Mouse (Mus musculus) frontal cortex, postnatal 14 days (tissue): ENCODE measurements around the gene Fxyd3.

ENCODE experiments used
- DNase-seq, 2 experiments: peaks; one replicate each; pipeline ENCODE4 v3.0.0; 2022; ENCODE audit warnings: low spot score in 2 of 2

Gene Fxyd3

DNA sequence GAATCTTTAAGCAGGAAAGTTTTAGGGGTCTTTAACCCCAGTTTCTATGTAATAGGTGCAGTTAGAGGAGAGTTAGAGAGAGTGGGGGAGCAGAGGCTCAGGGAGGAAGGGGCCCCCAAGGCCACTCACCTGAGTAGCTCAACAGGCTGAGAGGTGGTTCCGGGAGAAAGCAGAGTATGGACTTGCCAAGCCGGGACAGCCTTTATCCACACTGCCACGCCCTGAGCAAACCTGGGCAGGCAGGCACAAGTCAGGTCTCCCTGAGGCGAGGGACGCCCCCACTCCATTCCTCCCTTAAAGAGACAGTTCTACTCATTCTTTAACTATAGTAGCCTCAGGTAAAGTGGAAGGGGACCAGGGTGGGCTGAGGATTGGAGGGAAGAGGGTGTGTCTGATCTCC lies at the start of gene Fxyd3:
Gene Fxyd3 (minus strand): TSS at position 213 of the 400 bp plus-strand sequence.
- no peak for DNase-seq

DNA sequence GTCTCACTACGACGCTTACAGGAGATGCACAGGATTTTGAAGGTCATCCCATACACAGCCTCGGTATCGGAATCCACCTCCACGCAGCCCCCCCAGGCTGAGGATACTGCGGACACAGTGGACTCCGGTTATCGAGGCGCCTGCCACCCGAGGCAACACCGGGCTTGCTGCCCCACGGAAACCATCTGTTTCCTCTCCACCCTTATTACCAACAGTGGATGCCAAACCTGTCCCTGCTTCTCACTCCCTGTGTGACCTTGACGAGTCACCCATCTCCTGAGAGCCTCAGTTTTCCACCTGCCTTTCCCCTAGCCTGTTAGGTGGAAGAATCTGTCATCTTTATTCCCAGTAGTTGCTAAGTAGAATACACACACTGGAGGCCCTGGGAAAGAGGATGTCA lies 48.6 kb upstream of the Fxyd3 start:
- DNase-seq: no peak

- DNase-seq: no peak
Observed at GRCm38 (mm10) chr7:31124381-31124780, 47.9 kb upstream of the Fxyd3 start.

DNA sequence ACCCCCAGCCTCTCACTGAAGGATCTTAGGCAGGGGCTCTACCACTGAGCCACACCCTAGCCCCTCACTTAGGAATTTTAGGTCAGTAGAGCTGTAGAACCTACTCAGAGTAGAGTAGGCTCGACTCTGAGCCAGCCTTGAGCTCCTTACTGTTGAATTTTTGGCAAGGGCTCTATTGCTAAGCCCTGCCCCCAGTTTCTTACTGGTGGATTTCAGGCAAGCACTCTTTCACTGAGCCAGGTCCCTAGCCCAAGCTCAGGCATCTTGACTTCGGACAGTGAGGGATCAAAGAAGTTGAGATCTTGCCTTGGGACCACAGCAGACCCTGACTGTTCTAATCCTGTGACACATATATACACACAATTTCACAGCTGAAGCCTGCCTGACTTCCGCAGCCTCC lies 47.2 kb upstream of the Fxyd3 start:
- no peak for DNase-seq

GRCm38 (mm10) chr7:31122641-31123631 lies 46.4 kb upstream of the Fxyd3 start:
- no peak for DNase-seq

DNA sequence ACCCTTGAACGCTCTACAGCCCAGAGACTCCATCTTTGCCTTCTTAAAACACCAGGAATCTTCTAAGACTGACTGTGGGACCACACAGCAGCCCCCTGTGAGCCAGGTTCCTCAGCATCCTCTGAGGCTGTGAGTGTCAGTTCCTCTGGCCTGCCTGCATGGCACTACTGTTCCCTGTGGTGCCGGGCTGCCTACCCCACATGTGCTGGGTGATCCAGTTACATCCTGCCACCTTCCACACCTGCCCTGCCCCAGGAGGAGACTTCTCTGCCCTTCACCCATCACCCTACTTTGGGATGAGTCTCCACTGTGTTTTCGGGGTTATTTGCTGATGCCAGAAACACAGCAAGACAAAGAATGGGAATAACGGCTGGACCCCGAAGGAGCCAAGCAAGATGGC lies 43.1 kb upstream of the Fxyd3 start:
- no peak for DNase-seq

- DNase-seq: no peak
Observed at GRCm38 (mm10) chr7:31118486-31118885, 42.0 kb upstream of the Fxyd3 start.

DNA sequence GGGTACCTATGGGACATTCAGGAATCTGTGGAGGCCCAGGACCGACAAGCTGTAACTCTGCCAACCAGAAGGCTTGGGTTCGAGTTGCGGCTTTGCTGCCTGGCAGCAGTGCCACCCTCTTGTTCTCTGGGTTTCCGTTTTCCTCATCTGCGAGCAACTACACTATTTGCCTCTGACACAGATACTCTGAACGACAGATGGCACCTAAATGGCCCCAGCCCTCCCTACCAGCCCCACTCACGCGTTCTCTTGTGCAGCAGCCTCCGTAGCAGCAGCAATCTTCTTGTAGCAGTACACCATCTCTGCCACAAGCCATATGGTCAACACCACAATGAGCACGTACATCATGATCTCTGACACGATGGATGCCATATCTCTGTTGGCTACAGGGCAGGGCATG lies 41.0 kb upstream of the Fxyd3 start:
- no peak for DNase-seq

GRCm38 (mm10) chr7:31116721-31117145 lies 40.2 kb upstream of the Fxyd3 start:
- DNase-seq: no peak

- peak in 1 of 2 experiments; percentile 58 for DNase-seq
Observed at GRCm38 (mm10) chr7:31115587-31116043, 39.1 kb upstream of the Fxyd3 start.

DNA sequence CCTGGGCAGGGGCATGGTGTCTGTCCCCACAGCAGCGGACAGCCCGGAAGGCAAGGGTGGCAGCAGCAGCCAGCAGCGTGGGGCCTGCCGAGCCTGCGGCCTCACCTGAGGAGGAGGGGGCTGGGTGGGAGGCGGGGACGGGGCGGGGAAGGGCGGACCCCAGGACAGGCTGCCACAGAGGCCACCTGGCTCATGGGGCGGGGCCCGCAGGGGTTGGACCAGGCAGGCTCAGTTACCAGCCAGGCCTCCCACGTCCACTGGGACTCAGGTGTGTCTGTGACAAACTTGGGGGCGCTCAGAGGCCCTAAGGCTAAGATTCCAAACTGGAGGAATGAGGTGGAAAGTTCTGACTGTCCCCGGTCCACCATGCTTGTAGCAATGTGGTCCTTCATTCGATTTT lies 38.7 kb upstream of the Fxyd3 start, which contains the start of gene Hpn:
Gene Hpn (minus strand): TSS at position 109 of the 400 bp plus-strand sequence.
- DNase-seq: no peak

GRCm38 (mm10) chr7:31114646-31115045 lies 38.1 kb upstream of the Fxyd3 start:
- no peak for DNase-seq

GRCm38 (mm10) chr7:31113800-31114199 lies 37.3 kb upstream of the Fxyd3 start:
- no peak for DNase-seq

DNA sequence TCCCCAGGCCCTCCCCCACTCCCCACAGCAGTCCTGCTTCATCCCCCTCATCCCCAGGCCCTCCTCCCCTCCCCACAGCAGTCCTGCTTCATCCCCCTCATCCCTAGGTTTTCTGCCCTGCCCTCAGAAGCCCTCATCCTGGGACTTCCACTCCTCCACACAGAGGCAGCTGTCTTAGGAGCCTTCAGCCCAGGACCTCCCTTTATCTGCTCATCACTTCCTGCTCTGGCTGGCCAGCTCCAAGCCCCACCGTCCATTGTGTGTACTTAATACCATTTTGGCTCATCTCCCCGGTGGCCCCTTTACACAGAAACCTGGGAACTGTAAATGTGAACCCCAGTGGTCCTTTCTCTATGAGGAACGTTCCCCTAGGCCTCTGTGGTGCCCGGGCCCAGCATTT lies 35.5 kb upstream of the Fxyd3 start:
- DNase-seq: no peak

DNA sequence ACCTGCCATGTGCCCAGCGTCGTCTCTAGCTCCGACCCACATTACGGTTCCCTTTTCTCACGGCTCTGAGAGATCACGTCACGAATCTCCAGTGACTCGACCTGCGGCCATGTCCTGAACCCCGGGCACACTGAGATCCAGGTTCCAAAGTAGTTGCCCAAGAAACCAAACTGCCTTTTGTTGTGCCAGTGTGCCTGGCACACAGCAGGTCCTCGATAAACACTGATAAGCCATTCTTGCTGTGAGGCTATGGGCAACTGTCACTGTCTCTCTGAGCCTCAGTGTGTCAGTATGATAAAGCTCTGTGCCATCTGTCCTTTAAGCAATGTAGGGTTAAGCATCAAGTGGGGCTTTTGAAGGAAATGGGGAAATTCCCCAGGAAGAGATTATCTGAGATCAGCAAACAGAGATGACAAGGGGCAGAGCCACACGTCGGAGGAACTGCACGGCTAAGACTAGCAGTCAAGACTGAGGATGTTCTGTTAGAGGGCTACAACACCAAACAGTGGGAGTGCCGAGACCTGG lies 34.4 kb upstream of the Fxyd3 start:
- no peak for DNase-seq

GRCm38 (mm10) chr7:31109796-31110195 lies 33.3 kb upstream of the Fxyd3 start:
- DNase-seq: no peak

- no peak for DNase-seq
Observed at GRCm38 (mm10) chr7:31109091-31109490, 32.6 kb upstream of the Fxyd3 start.

DNA sequence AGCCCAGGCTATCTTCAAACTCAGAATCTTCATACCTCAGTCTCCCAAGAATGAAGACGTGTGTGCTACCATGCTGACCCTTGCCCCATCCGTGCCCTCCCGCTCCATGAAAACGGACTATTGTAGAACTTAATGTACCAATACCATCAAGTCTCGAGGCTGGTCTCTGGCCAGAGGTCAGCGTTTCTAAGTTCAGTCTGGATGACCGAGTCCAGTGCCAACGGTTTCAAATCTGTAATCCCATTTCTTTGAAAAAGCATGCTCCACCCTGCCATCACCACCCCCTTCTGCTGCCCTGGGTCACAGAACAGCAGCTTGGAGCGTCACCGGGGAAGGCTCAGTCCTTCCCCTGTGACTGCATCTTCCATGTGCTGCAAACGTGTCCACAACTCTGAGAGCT lies 31.3 kb upstream of the Fxyd3 start:
- no peak for DNase-seq

DNA sequence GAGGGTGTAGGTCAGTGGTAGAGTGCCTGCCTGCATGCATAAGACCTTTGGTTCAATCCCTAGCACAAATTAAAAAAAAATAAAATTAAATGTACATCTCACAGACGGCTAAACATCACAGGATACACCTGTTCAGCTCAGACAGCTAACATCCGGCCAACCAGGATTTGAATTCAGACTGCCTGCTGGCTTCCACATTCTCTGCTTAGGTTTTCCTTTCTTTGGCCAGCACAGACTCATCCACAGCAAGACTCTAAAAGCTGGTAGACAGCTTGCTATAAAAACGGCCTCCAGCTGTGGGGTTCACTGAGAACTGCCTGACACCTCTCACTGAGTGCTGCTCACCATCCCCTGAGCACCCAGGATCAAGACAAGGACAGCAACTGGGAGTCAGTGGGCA lies 29.7 kb upstream of the Fxyd3 start:
- no peak for DNase-seq

GRCm38 (mm10) chr7:31105061-31105768 lies 28.7 kb upstream of the Fxyd3 start:
- DNase-seq: no peak

DNA sequence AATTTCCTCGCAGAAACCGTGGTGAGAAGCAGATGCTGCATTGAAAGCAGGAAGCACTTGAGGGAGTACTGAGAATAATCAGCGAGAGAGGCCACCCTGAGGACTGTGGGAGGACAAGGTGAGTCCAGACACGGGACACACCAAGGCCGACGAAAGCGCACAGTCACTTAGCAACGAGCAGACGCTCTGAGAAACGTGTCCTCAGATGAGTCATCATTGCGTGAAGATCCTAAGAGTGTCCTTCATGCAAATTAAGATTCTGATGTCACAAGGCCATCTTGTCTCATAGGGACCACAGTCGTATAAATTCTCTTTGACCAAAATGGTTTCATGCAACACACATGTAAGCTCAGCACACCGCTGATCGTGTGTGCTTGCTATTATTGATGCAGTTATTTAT lies 24.3 kb upstream of the Fxyd3 start:
- no peak for DNase-seq

- no peak for DNase-seq
Observed at GRCm38 (mm10) chr7:31099612-31099982, 23.1 kb upstream of the Fxyd3 start.
